Mouse (Mus musculus) layer of hippocampus, postnatal 25 days (tissue): ENCODE data around the gene Tmc2. TPM values are rescaled to one million over a fixed set of nuclear protein-coding genes. Genes with fewer than 3 reads are reported as not detected.
A peak's percentile ranks its signal among the peaks of the same experiment; 100 is the strongest.

Experiments
- DNase-seq, 2 experiments: peaks; one replicate each; pipeline ENCODE4 v3.0.0; 2022; ENCODE audit warnings: mixed read lengths in 2 of 2, low spot score in 1 of 2; ENCODE audit errors: extremely low spot score in 1 of 2
- total RNA-seq, 2 experiments: library from RNA; stranded (reverse); gene quantifications; 2 replicates each; pipeline ENCODE4 v1.2.3; 2021

Gene Tmc2
- total RNA-seq, 2 experiments from 2014 or later = 0.12 TPM; not detected in 1

- DNase-seq = peak in 1 of 2 experiments; percentile 9
Measured at GRCm38 (mm10) chr2:130246912-130247311, 51.9 kb downstream of the Tmc2 start.

- no peak for DNase-seq
Measured at GRCm38 (mm10) chr2:130248226-130248625, 53.2 kb downstream of the Tmc2 start.

- DNase-seq = no peak
Measured at GRCm38 (mm10) chr2:130256762-130257161, 61.8 kb downstream of the Tmc2 start.

- DNase-seq = no peak
Measured at GRCm38 (mm10) chr2:130260822-130261221, 65.8 kb downstream of the Tmc2 start.

GRCm38 (mm10) chr2:130261914-130262313 lies 66.9 kb downstream of the Tmc2 start:
- DNase-seq = no peak

- DNase-seq = no peak
Measured at GRCm38 (mm10) chr2:130262398-130262797, 67.4 kb downstream of the Tmc2 start.

- DNase-seq = no peak
Measured at GRCm38 (mm10) chr2:130265520-130265919, 70.5 kb downstream of the Tmc2 start.

GRCm38 (mm10) chr2:130268074-130268473 lies 73.1 kb downstream of the Tmc2 start:
- no peak for DNase-seq

- DNase-seq = peak in 1 of 2 experiments; percentile 33
Measured at GRCm38 (mm10) chr2:130273732-130274131, 78.7 kb downstream of the Tmc2 start.

GRCm38 (mm10) chr2:130274149-130274861 lies 79.3 kb downstream of the Tmc2 start, which contains the start of gene Nop56:
Gene Nop56 (plus strand): TSS chr2:130274430.
- peak; percentile 99 to 100 for DNase-seq

- DNase-seq = no peak
Measured at GRCm38 (mm10) chr2:130274862-130275261, 79.9 kb downstream of the Tmc2 start.

- DNase-seq = peak in 1 of 2 experiments; percentile 69
Measured at GRCm38 (mm10) chr2:130275649-130276048, 80.7 kb downstream of the Tmc2 start.

GRCm38 (mm10) chr2:130279600-130280091 lies 84.7 kb downstream of the Tmc2 start:
- DNase-seq = no peak

- DNase-seq = no peak
Measured at GRCm38 (mm10) chr2:130280224-130280623, 85.2 kb downstream of the Tmc2 start.

- DNase-seq = peak in 1 of 2 experiments; percentile 48
Measured at GRCm38 (mm10) chr2:130280818-130281217, 85.8 kb downstream of the Tmc2 start.

GRCm38 (mm10) chr2:130283854-130284654 lies 89.1 kb downstream of the Tmc2 start, which contains the start of gene Idh3b:
Gene Idh3b (minus strand): TSS chr2:130284547.
- peak; percentile 86 to 87 for DNase-seq

- no peak for DNase-seq
Measured at GRCm38 (mm10) chr2:130289086-130289485, 94.1 kb downstream of the Tmc2 start.

GRCm38 (mm10) chr2:130291434-130291833 lies 96.4 kb downstream of the Tmc2 start:
- DNase-seq = peak in 1 of 2 experiments; percentile 71

GRCm38 (mm10) chr2:130293009-130293408 lies 98.0 kb downstream of the Tmc2 start:
- no peak for DNase-seq

- DNase-seq = no peak
Measured at GRCm38 (mm10) chr2:130293486-130293885, 98.5 kb downstream of the Tmc2 start.
